In genomic region chr14:17972132-17972531, GRCm38 (mm10) we compare ENCODE assay signal across 25 mouse cellular contexts.
"Had no signal": no experiment of that assay in that cellular context is flagged by ENCODE, and none has a peak within 500 bp of the region (broad histone marks: within the 10 kb centered on the region; RNA-seq: fewer than 3 reads in every experiment).

No protein-coding gene starts in this region.

- H3K4me1 ChIP-seq: heart, embryonic 10.5 days; heart, embryonic 12.5 days; hindbrain, embryonic 10.5 days; hindbrain, embryonic 12.5 days; intestine, embryonic 15.5 days; limb, embryonic 10.5 days; limb, embryonic 12.5 days had no signal

- H3K4me2 ChIP-seq: heart, embryonic 12.5 days; hindbrain, embryonic 12.5 days; hindbrain, embryonic 14.5 days; intestine, embryonic 15.5 days; limb, embryonic 12.5 days had no signal

- H3K9me3 ChIP-seq: heart, embryonic 10.5 days; heart, embryonic 12.5 days; hindbrain, embryonic 10.5 days; hindbrain, embryonic 12.5 days; intestine, embryonic 15.5 days; limb, embryonic 10.5 days; limb, embryonic 12.5 days had no signal

- H3K4me3 ChIP-seq: heart, adult 2 months; heart, embryonic 10.5 days; heart, embryonic 12.5 days; hindbrain, embryonic 10.5 days; hindbrain, embryonic 12.5 days; intestine, embryonic 15.5 days; layer of hippocampus, adult 2 months; left cerebral cortex, adult 2 months; limb, embryonic 10.5 days; limb, embryonic 12.5 days had no signal

- DNase-seq: gastrocnemius, postnatal 14 days; gastrocnemius, postnatal 36 days; heart, adult 11 months; heart, adult 2 months; heart, postnatal 10 days; heart, postnatal 4 days; kidney, adult 18-20 months; kidney, adult 8-10 months; kidney, postnatal 10 days; kidney, postnatal 25 days; kidney, postnatal 4 days; liver had no signal

- H3K9ac ChIP-seq: heart, embryonic 12.5 days; hindbrain, embryonic 12.5 days; hindbrain, embryonic 14.5 days; intestine, embryonic 15.5 days; limb, embryonic 12.5 days had no signal

- H3K36me3 ChIP-seq: heart, embryonic 10.5 days; heart, embryonic 12.5 days; hindbrain, embryonic 10.5 days; hindbrain, embryonic 12.5 days; intestine, embryonic 15.5 days; limb, embryonic 10.5 days; limb, embryonic 12.5 days had no signal

- H3K27ac ChIP-seq: heart, adult 2 months; heart, embryonic 10.5 days; hindbrain, embryonic 10.5 days; hindbrain, embryonic 12.5 days; hindbrain, embryonic 14.5 days; intestine, embryonic 15.5 days; layer of hippocampus, adult 2 months; left cerebral cortex, adult 2 months; limb, embryonic 10.5 days; limb, embryonic 12.5 days had no signal

- ATAC-seq: hindbrain, embryonic 16.5 days; inflammation-experienced regulatory T-cells, adult 6 months; intestine, embryonic 15.5 days; intestine, postnatal 0 days had no signal

- H3K27me3 ChIP-seq: heart, embryonic 12.5 days; hindbrain, embryonic 12.5 days; intestine, embryonic 15.5 days; limb, embryonic 12.5 days had no signal
